Mouse (Mus musculus) megakaryocyte, embryonic 14.5 days (primary cell): Measurements from ENCODE around the gene Gm10318. TPM values are rescaled to one million over a fixed set of nuclear protein-coding genes. Genes with fewer than 3 reads are reported as not detected.
A peak's percentile ranks its signal among the peaks of the same experiment; 100 is the strongest.

Experiments used
- H3K27me3 ChIP-seq: replicated peaks from 2 replicates; pipeline ENCODE3; 2012; ENCODE audit warnings: inconsistent platforms
- H3K36me3 ChIP-seq: replicated peaks from 2 replicates; pipeline ENCODE3; 2012; ENCODE audit warnings: low read length, inconsistent platforms, mixed read lengths
- H3K4me1 ChIP-seq: 2 replicates; pipeline ENCODE4 v1.6.1; 2012; ENCODE audit warnings: inconsistent platforms
- H3K4me3 ChIP-seq: replicated peaks from 2 replicates; pipeline ENCODE3; 2012; ENCODE audit warnings: moderate library complexity, mild to moderate bottlenecking, inconsistent platforms
- H3K9me3 ChIP-seq: 2 replicates; pipeline ENCODE4 v1.6.1; 2012; ENCODE audit warnings: inconsistent platforms
- FLI1 ChIP-seq: IDR thresholded peaks from 2 replicates; pipeline ENCODE4 v1.6.1; 2012; ENCODE audit warnings: low read length, inconsistent platforms, mixed read lengths
- GATA1 ChIP-seq: IDR thresholded peaks from 3 replicates; pipeline ENCODE4 v1.6.1; 2012; ENCODE audit warnings: mixed read lengths, low read length, inconsistent platforms, borderline replicate concordance
- polyA plus RNA-seq: library from polyadenylated mRNA; stranded (reverse); fragments of >175 nt; gene quantifications from 2 replicates; pipeline ENCODE4 v1.2.3, GENCODE M21; 2012; ENCODE audit warnings: low replicate concordance; ENCODE audit not compliant: insufficient read depth

The Gm10318 gene
- polyA plus RNA-seq = not detected in 2 replicates

DNA sequence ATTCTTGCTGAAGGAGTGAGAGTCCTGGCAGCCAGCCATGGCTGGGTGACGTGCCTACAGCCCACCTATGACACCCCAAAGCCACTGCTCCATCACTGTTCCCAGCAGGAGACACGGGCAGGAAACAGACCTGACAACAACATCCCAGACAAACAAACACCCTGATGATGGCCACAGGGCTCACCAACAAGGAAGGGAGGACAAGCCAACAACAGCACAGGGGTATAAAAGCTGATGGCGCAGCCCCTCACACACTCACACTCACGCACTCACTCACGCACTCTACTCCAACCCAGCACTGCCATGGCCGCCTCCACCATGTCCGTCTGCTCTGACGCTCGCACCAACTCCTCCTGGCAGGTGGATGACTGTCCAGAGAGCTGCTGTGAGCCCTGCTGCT is at the start of gene Gm10318:
Gene Gm10318 (plus strand): TSS at position 301 of the 400 bp plus-strand sequence.
- Histone ChIP-seq H3K9me3 (peaks cover 24% of the 10 kb centered on the region), H3K36me3 (no peaks in the 10 kb centered on the region), H3K4me3 (no peak within 1 kb of the TSS), H3K27me3 (peaks cover 22% of the 10 kb centered on the region), H3K4me1 (peaks cover 9% of the 10 kb centered on the region; the same call in 1 of the 2 replicates)
- TF ChIP-seq FLI1 (no peak), GATA1 (no peak)

DNA sequence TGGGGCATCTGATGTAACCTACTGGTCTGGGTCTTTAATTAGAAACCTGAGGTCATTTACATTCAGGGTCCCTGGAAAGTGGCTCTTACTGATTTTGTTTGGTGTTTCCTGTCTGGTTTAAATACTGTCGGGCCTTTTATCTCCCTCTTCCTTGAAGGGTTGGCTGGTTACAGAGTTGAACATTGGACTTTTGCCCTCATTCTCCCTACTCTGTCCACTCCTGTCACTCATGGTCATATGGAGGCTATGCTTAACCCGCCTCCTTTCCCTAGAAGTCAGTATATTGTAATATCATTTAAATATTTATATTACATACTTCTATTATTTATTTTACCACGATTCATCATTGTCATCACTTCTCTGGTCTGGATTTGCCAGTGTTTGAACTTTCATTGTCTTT is 48.6 kb upstream of the Gm10318 start:
- TF ChIP-seq GATA1 (no peak), FLI1 (no peak)
- H3K4me1 ChIP-seq = peaks cover 17% of the 10 kb centered on the region
- no peaks in the 10 kb centered on the region for H3K36me3 ChIP-seq
- H3K27me3 ChIP-seq = peaks cover 3% of the 10 kb centered on the region
- no peak overlapping the region for H3K4me3 ChIP-seq
- H3K9me3 ChIP-seq = no peaks in the 10 kb centered on the region

DNA sequence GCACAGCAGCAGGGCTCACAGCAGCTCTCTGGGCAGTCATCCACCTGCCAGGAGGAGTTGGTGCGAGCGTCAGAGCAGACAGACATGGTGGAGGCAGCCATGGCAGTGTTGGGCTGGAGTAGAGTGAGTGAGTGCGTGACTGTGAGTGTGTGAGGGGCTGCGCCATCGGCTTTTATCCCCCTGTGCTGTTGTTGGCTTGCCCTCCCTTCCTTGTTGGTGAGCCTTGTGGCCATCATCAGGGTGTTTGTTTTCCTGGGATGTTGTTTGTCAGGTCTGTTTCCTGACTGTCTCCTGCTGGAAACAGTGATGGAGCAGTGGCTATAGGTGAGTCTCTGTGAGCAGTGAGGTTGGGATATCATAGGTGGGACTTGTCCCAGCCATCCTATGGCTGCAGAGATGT is 40.9 kb upstream of the Gm10318 start, which contains the start of gene Gm9507:
Gene Gm9507 (minus strand): TSS at position 101 of the 400 bp plus-strand sequence.
- H3K4me3 ChIP-seq = peak within 1 kb of the TSS; percentile 42
- peaks cover 33% of the 10 kb centered on the region for H3K27me3 ChIP-seq
- H3K36me3 ChIP-seq = no peaks in the 10 kb centered on the region
- H3K9me3 ChIP-seq = 0 out of 2 replicates have a peak, but pooled peaks cover 3% of the 10 kb centered on the region
- TF ChIP-seq GATA1 (no peak), FLI1 (no peak)
- no peaks in the 10 kb centered on the region; the same call in 1 of the 2 replicates for H3K4me1 ChIP-seq

DNA sequence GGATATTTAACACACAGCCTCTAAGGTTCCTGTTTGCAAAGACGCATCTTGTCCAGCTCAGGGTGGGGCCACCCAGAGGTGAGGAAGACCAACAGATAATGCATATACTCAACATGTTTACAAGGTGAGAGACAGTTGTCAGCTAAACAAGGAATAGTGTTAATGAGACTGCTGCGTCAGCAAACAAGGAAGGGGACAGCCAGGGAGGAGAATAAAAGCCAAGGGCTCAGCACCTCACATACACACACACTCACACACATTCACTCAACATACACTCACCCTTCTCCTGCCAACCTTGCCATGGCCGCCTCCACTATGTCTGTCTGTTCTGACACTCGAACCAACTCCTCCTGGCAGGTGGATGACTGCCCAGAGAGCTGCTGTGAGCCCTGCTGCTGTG is 38.3 kb upstream of the Gm10318 start, which contains the start of gene Gm2696:
Gene Gm2696 (plus strand): TSS at position 301 of the 400 bp plus-strand sequence.
- TF ChIP-seq FLI1 (no peak), GATA1 (no peak)

DNA sequence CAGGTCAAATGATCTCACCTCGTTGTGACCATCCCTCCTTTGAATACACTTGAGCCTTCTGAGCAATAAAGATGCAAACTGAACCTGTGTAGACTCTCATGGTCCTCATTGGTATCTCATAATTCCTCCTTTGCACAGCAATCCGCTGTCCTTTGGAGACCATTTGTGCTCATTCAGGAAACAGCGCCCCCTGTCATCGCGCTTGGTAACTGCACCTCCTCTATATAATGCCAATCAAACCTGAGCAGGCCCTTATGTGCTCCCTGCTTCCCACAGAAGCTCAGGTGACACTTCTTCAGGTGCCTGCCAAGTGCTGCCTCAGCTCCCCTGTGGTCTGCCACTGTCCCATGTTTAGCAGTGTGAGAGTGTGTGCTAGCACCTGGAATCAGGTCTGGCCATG is 37.1 kb upstream of the Gm10318 start:
- no peak overlapping the region for H3K4me3 ChIP-seq
- H3K4me1 ChIP-seq = peaks cover 5% of the 10 kb centered on the region; the same call in 1 of the 2 replicates
- peaks cover 9% of the 10 kb centered on the region; the same call in 1 of the 2 replicates for H3K9me3 ChIP-seq
- TF ChIP-seq GATA1 (no peak), FLI1 (no peak)
- peaks cover 39% of the 10 kb centered on the region for H3K27me3 ChIP-seq
- H3K36me3 ChIP-seq = no peaks in the 10 kb centered on the region

More for the DNA sequence above, 38.3 kb upstream of the Gm10318 start, which contains the start of gene Gm2696:
- Histone ChIP-seq H3K4me1 (peaks cover 5% of the 10 kb centered on the region; the same call in 1 of the 2 replicates), H3K36me3 (no peaks in the 10 kb centered on the region), H3K4me3 (no peak within 1 kb of the TSS), H3K27me3 (peaks cover 35% of the 10 kb centered on the region), H3K9me3 (peaks cover 9% of the 10 kb centered on the region; the same call in 1 of the 2 replicates)

DNA sequence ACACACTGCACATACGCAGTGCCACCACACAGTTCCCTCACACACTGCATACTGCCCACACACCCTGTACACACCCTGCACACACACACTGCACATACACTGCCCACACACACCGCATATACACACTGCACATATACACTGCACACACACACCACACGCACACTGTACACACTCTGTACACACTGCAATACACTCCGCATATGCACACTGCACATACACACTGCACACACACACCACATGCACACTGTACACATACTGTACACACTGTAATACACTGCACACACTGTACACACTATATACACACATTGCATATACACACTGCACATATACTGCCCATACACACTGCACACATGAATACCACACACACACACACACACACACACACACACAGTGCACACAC is 34.1 kb upstream of the Gm10318 start:
- Histone ChIP-seq H3K4me1 (peaks cover 5% of the 10 kb centered on the region; the same call in 1 of the 2 replicates), H3K9me3 (peaks cover 12% of the 10 kb centered on the region), H3K4me3 (peak overlapping the region; percentile 48), H3K27me3 (peaks cover 25% of the 10 kb centered on the region), H3K36me3 (no peaks in the 10 kb centered on the region)
- TF ChIP-seq FLI1 (no peak), GATA1 (0 out of 3 replicates have a peak, but pooled peaks have one; percentile 16)

DNA sequence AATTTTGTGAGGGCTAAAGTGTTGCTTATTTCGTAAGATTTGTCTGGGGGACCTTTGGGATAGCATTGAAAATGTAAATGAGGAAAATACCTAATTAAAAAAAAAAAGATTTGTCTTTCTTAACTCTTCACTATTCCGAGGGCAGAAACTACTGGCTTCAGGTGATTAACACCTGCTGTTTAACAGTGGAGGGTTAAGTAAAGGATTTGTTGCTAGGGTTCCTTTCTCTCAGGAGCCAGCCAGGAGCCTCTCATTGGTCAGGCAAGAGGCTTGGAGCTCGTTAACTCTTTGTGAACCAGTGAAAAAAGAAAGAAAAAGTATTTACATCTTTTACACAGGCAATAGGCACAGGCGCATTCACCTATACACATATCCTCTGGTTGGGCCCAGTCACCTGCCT is 33.5 kb upstream of the Gm10318 start:
- H3K9me3 ChIP-seq = peaks cover 12% of the 10 kb centered on the region
- H3K4me3 ChIP-seq = no peak overlapping the region
- TF ChIP-seq GATA1 (no peak), FLI1 (no peak)
- peaks cover 5% of the 10 kb centered on the region; the same call in 1 of the 2 replicates for H3K4me1 ChIP-seq
- no peaks in the 10 kb centered on the region for H3K36me3 ChIP-seq
- H3K27me3 ChIP-seq = peaks cover 19% of the 10 kb centered on the region

DNA sequence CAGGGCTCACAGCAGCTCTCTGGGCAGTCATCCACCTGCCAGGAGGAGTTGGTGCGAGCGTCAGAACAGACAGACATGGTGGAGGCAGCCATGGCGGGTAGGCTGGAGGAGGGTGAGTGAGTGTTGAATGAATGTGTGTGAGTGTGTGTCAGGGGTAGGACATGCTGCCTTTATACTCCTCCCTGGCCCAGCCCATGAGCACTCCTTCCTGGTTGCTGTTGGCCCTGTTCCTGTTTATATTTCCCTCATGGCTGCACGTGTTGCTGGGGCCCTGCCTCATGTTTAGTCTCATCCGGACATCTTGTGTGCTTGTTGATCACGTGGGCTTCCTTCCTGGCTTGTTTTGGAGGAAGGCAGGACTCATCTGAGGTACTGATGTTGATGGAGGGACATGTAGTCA is 25.7 kb upstream of the Gm10318 start, which contains the start of gene Krtap10-4:
Gene Krtap10-4 (minus strand): TSS at position 145 of the 400 bp plus-strand sequence.
- Histone ChIP-seq H3K36me3 (no peaks in the 10 kb centered on the region), H3K27me3 (peaks cover 19% of the 10 kb centered on the region), H3K9me3 (peaks cover 20% of the 10 kb centered on the region), H3K4me3 (no peak within 1 kb of the TSS), H3K4me1 (no peaks in the 10 kb centered on the region)
- TF ChIP-seq FLI1 (no peak), GATA1 (no peak)

GRCm38 (mm10) chr10:77835647-77836046 is 17.0 kb upstream of the Gm10318 start, which contains the start of gene Krtap10-10:
Gene Krtap10-10, plus strand, starts transcription at chr10:77835947.
- Histone ChIP-seq H3K27me3 (peaks cover 6% of the 10 kb centered on the region), H3K4me3 (no peak within 1 kb of the TSS), H3K4me1 (no peaks in the 10 kb centered on the region), H3K36me3 (no peaks in the 10 kb centered on the region), H3K9me3 (peaks cover 15% of the 10 kb centered on the region; the same call in 1 of the 2 replicates)
- no peak for TF ChIP-seq GATA1
- TF ChIP-seq FLI1 = no peak

DNA sequence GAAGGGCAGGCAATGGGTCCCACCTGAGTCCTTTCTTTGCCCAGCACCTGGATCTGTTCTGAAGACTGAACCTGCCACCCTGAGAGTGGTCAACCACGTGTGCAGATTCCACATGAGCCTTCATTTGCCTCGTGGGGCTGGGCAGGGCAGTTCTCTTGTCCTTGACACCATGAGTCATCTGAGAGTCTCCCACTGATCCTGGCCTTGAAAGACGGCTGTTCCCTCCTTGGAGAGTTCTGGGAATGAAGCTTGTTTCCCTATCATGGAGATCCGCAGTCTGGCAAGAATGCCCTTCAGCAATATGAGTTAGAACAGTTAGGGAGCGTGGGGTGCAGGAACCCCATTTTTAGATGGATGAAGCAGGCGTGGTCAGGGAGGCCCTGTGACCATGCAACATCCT is 13.7 kb upstream of the Gm10318 start:
- no peaks in the 10 kb centered on the region for H3K4me1 ChIP-seq
- no peaks in the 10 kb centered on the region for H3K36me3 ChIP-seq
- no peak overlapping the region for H3K4me3 ChIP-seq
- peaks cover 9% of the 10 kb centered on the region for H3K27me3 ChIP-seq
- peaks cover 41% of the 10 kb centered on the region for H3K9me3 ChIP-seq
- no peak for TF ChIP-seq FLI1
- no peak for TF ChIP-seq GATA1
